In genomic region chr16:97003965-97004364, GRCm38 (mm10) we compare ENCODE assay signal across 16 mouse cellular contexts.
DNase-seq lines count a peak whose midpoint lies in the region; ATAC-seq and TF ChIP-seq lines count a peak whose summit lies in the region.
"Had no signal": no experiment of that assay in that cellular context is flagged by ENCODE, and none has a peak within 500 bp of the region (broad histone marks: within the 10 kb centered on the region; RNA-seq: fewer than 3 reads in every experiment).

No protein-coding gene starts in this region.

- H3K4me1 ChIP-seq in hindbrain, embryonic 14.5 days (replicated peaks; ENCODE audit: control insufficient read depth, insufficient read depth, low read length), result peaks cover 44% of the 10 kb centered on the region
- H3K4me1 ChIP-seq in hindbrain, postnatal 0 days (ENCODE audit: insufficient read depth, low read length), result peaks cover 11% of the 10 kb centered on the region

- no peak overlapping the region for H3K9ac ChIP-seq in hindbrain, embryonic 14.5 days
- no peak overlapping the region for H3K9ac ChIP-seq in hindbrain, postnatal 0 days (replicated peaks; ENCODE audit: low read length)
- H3K9ac ChIP-seq: hindbrain, embryonic 12.5 days; liver, embryonic 14.5 days had no signal

- peak overlapping the region; percentile 69; the same call in 1 of the 2 replicates for H3K27ac ChIP-seq in hindbrain, embryonic 14.5 days
- no peak overlapping the region for H3K27ac ChIP-seq in hindbrain, postnatal 0 days
- H3K27ac ChIP-seq: liver, embryonic 14.5 days had no signal

- no peak for TF ChIP-seq CTCF in hindbrain, postnatal 0 days (IDR thresholded peaks at IDR 0.05; ENCODE audit: low read depth)

- H3K36me3 ChIP-seq in hindbrain, embryonic 14.5 days (replicated peaks; ENCODE audit: control insufficient read depth, insufficient read depth), result no peaks in the 10 kb centered on the region
- no peaks in the 10 kb centered on the region for H3K36me3 ChIP-seq in hindbrain, postnatal 0 days (ENCODE audit: insufficient read depth, low read length)
- H3K36me3 ChIP-seq: hindbrain, embryonic 12.5 days had no signal

- no peaks in the 10 kb centered on the region for H3K27me3 ChIP-seq in hindbrain, embryonic 14.5 days (ENCODE audit: control insufficient read depth, insufficient read depth, low read length)
- no peaks in the 10 kb centered on the region for H3K27me3 ChIP-seq in hindbrain, postnatal 0 days (ENCODE audit: insufficient read depth, low read length)
- H3K27me3 ChIP-seq: hindbrain, embryonic 12.5 days had no signal

- WGBS in hindbrain, embryonic 14.5 days, result 59% methylated on average over 1 of the region's 1 CpGs
- WGBS in hindbrain, postnatal 0 days, result 70% methylated on average over 1 of the region's 1 CpGs

- H3K4me2 ChIP-seq in hindbrain, embryonic 14.5 days (replicated peaks), result no peak overlapping the region
- H3K4me2 ChIP-seq in hindbrain, postnatal 0 days (ENCODE audit: low read depth, low read length), result no peak overlapping the region
- H3K4me2 ChIP-seq: hindbrain, embryonic 12.5 days had no signal

- H3K4me3 ChIP-seq in hindbrain, embryonic 14.5 days (replicated peaks; ENCODE audit: low read length), result no peak overlapping the region
- no peak overlapping the region for H3K4me3 ChIP-seq in hindbrain, postnatal 0 days (ENCODE audit: low read length)
- H3K4me3 ChIP-seq: hindbrain, embryonic 12.5 days had no signal

- peak; percentile 28 for DNase-seq in adrenal gland, adult 2 months
- no peak for DNase-seq in adrenal gland, postnatal 25 days
- no peak for DNase-seq in hindbrain, embryonic 14.5 days (ENCODE audit: low spot score)
- no peak for DNase-seq in hindbrain, postnatal 0 days (ENCODE audit: low spot score)
- peak; percentile 43 for DNase-seq in 3T3-L1 (ENCODE audit: low read depth, low spot score)
- DNase-seq in ovary, adult 18-20 months (ENCODE audit: low spot score), result no peak
- no peak for DNase-seq in frontal cortex, adult 2 months (ENCODE audit: extremely low spot score in 1 of 2, low spot score in 1 of 2)
- DNase-seq: cerebellum, postnatal 10 days; gastrocnemius, postnatal 10 days; kidney, adult 11 months; kidney, postnatal 10 days; lung, postnatal 10 days; thymus, postnatal 25 days had no signal

- H3K9me3 ChIP-seq in hindbrain, embryonic 14.5 days (ENCODE audit: control insufficient read depth, low read length), result no peaks in the 10 kb centered on the region
- no peaks in the 10 kb centered on the region for H3K9me3 ChIP-seq in hindbrain, postnatal 0 days (ENCODE audit: low read length)
- H3K9me3 ChIP-seq: hindbrain, embryonic 12.5 days had no signal

- ATAC-seq in hindbrain, embryonic 14.5 days (ENCODE audit: low FRiP score), result no peak
- ATAC-seq in hindbrain, postnatal 0 days, result no peak
- peak; percentile 22; the same call in 1 of the 2 replicates for ATAC-seq in megakaryocyte, adult 5-6 weeks (ENCODE audit: poor library complexity, severe bottlenecking)

Comparison
In these comparisons a context has a peak if more than half of its experiments do, and no peak if none do; other contexts are left out.
1. DNase-seq: peak in adrenal gland, adult 2 months (single experiment) and 3T3-L1 (single experiment); none in adrenal gland, postnatal 25 days (single experiment), hindbrain, embryonic 14.5 days (single experiment), hindbrain, postnatal 0 days (single experiment), ovary, adult 18-20 months (single experiment) and frontal cortex, adult 2 months (0 of 2).